Mouse (Mus musculus) midbrain, embryonic 12.5 days (tissue): ENCODE data around the gene Prpsap1. TPM values are rescaled to one million over a fixed set of nuclear protein-coding genes. Genes with fewer than 3 reads are reported as not detected.

Source experiments
- ATAC-seq: fragments of 200-750 bp; cut with Nextera tagmentation; 2 replicates; pipeline ENCODE4 v1.8.0; 2017; ENCODE audit warnings: low read depth, moderate TSS enrichment, moderate library complexity; ENCODE audit not compliant: low FRiP score
- H3K27ac ChIP-seq: fragments of 300-500 bp; sonication (generic); replicated peaks from 2 replicates; pipeline ENCODE4 v1.5.1; 2016; ENCODE audit warnings: mild to moderate bottlenecking
- H3K27me3 ChIP-seq: fragments of 300-500 bp; sonication (generic); 2 replicates; pipeline ENCODE4 v1.6.1; 2016; ENCODE audit warnings: mild to moderate bottlenecking
- H3K36me3 ChIP-seq: fragments of 300-500 bp; sonication (generic); 2 replicates; pipeline ENCODE4 v1.6.1; 2016
- H3K4me1 ChIP-seq: fragments of 300-500 bp; sonication (generic); 2 replicates; pipeline ENCODE4 v1.6.1; 2016
- H3K4me2 ChIP-seq: fragments of 300-500 bp; sonication (generic); replicated peaks from 2 replicates; pipeline ENCODE4 v1.6.1; 2016; ENCODE audit warnings: mild to moderate bottlenecking, moderate library complexity
- H3K4me3 ChIP-seq: fragments of 300-500 bp; sonication (generic); 2 replicates; pipeline ENCODE4 v1.5.1; 2016; ENCODE audit warnings: mild to moderate bottlenecking
- H3K9ac ChIP-seq: fragments of 300-500 bp; sonication (generic); replicated peaks from 2 replicates; pipeline ENCODE4 v1.6.1; 2016; ENCODE audit warnings: mild to moderate bottlenecking, moderate library complexity
- H3K9me3 ChIP-seq: fragments of 300-500 bp; sonication (generic); 2 replicates; pipeline ENCODE4 v1.6.1; 2016; ENCODE audit warnings: mild to moderate bottlenecking
- WGBS: fragments of 180-500 bp; shearing (Covaris S2); methylation state at CpG from one replicate; pipeline ENCODE4 v1.1.7; 2016; 5-methylcytosine and 5-hydroxymethylcytosine counted together
- polyA plus RNA-seq: library from polyadenylated mRNA; unstranded; fragments of >200 nt; fragmentation: Nextera tagmentation; extraction: Ambion mirVana; gene quantifications from 2 replicates; pipeline ENCODE4 v1.2.1, GENCODE M21; 2016

Prpsap1 gene
- polyA plus RNA-seq, 1 experiment from 2014 or later, result 183 TPM

DNA sequence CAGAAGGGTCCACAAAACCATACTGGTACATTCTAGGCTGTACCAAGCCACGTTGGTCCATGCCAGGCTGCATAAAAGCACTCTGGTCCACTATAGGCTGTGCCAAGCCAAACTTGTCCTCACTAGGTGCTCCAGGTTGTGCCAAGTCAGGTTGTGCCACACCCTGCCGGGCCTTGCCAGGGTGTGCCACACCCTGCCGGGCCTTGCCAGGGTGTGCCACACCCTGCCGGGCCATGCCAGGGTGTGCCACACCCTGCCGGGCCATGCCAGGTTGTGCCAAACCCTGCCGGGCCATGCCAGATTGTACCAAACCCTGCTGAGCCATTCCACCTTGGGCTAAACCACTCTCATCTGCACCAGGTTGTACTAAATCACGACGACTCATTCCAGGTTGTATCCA lies 37.8 kb downstream of the Prpsap1 start:
- no peak overlapping the region for H3K4me3 ChIP-seq
- no peak overlapping the region for H3K4me2 ChIP-seq
- H3K27me3 ChIP-seq, result 0 out of 2 replicates have a peak, but pooled peaks cover 10% of the 10 kb centered on the region
- H3K4me1 ChIP-seq, result no peaks in the 10 kb centered on the region
- no peak overlapping the region for H3K9ac ChIP-seq
- H3K27ac ChIP-seq, result no peak overlapping the region
- no peaks in the 10 kb centered on the region for H3K36me3 ChIP-seq
- no peak for ATAC-seq
- no peaks in the 10 kb centered on the region for H3K9me3 ChIP-seq
- WGBS, result 85% methylated on average over 8 of the region's 8 CpGs

- no peak overlapping the region for H3K4me3 ChIP-seq
- H3K27ac ChIP-seq, result no peak overlapping the region
- H3K9ac ChIP-seq, result no peak overlapping the region
- H3K4me2 ChIP-seq, result no peak overlapping the region
- no peaks in the 10 kb centered on the region for H3K36me3 ChIP-seq
- H3K4me1 ChIP-seq, result no peaks in the 10 kb centered on the region
- WGBS, result 90% methylated on average over 10 of the region's 10 CpGs
- ATAC-seq, result no peak
- 0 out of 2 replicates have a peak, but pooled peaks cover 12% of the 10 kb centered on the region for H3K27me3 ChIP-seq
- H3K9me3 ChIP-seq, result no peaks in the 10 kb centered on the region
Measured at GRCm38 (mm10) chr11:116453889-116454288, 40.1 kb downstream of the Prpsap1 start.

- no peak for ATAC-seq
- Histone ChIP-seq H3K4me3 (no peak overlapping the region), H3K36me3 (no peaks in the 10 kb centered on the region), H3K4me2 (no peak overlapping the region), H3K27ac (no peak overlapping the region), H3K27me3 (peaks cover 29% of the 10 kb centered on the region), H3K9me3 (no peaks in the 10 kb centered on the region), H3K9ac (no peak overlapping the region), H3K4me1 (peaks cover 6% of the 10 kb centered on the region)
- WGBS, result 95% methylated on average over 3 of the region's 3 CpGs
Measured at GRCm38 (mm10) chr11:116449341-116449740, 44.7 kb downstream of the Prpsap1 start.

GRCm38 (mm10) chr11:116447822-116448221 lies 46.2 kb downstream of the Prpsap1 start:
- WGBS, result 72% methylated on average over 5 of the region's 5 CpGs
- Histone ChIP-seq H3K4me3 (no peak overlapping the region), H3K4me2 (no peak overlapping the region), H3K36me3 (no peaks in the 10 kb centered on the region), H3K27me3 (peaks cover 29% of the 10 kb centered on the region), H3K4me1 (peaks cover 6% of the 10 kb centered on the region), H3K9me3 (no peaks in the 10 kb centered on the region), H3K9ac (no peak overlapping the region), H3K27ac (no peak overlapping the region)
- no peak for ATAC-seq

DNA sequence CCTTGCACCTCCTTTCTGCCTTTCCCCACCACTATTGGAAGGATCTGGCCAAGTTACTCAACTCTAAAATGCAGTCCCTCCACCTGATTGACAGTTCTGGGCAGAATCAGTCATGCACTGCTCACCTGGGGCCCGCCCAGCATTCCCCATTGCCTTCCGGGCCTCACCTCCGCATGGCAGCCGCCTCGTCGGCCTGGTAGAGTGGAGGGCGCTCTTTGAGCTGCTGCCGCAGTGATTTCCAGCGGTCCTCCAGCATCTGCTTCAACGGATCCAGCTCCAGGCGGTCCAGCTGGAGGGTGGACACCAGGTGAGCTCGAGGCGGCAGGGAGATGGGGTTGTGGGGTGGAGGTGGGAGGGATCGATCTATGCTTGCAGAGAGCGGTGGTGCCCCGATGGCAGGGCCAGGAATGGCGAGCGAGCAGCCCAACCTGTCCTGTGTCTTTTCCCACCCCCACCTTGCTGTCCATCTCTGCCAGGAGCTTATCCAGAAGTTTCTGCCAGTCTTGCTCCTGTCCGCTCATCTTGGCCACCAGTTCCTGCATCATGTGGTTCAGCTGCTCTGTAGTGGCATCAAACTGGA lies 47.6 kb downstream of the Prpsap1 start:
- no peak overlapping the region for H3K9ac ChIP-seq
- H3K27me3 ChIP-seq, result peaks cover 29% of the 10 kb centered on the region
- no peak overlapping the region for H3K4me2 ChIP-seq
- no peak overlapping the region for H3K27ac ChIP-seq
- 13% methylated on average over 19 of the region's 19 CpGs for WGBS
- H3K9me3 ChIP-seq, result no peaks in the 10 kb centered on the region
- no peak overlapping the region for H3K4me3 ChIP-seq
- H3K4me1 ChIP-seq, result peaks cover 9% of the 10 kb centered on the region
- ATAC-seq, result no peak
- H3K36me3 ChIP-seq, result no peaks in the 10 kb centered on the region

GRCm38 (mm10) chr11:116445596-116446307 lies 48.2 kb downstream of the Prpsap1 start:
- H3K27me3 ChIP-seq, result peaks cover 29% of the 10 kb centered on the region
- H3K27ac ChIP-seq, result no peak overlapping the region
- 32% methylated on average over 16 of the region's 16 CpGs for WGBS
- H3K4me3 ChIP-seq, result no peak overlapping the region
- H3K36me3 ChIP-seq, result no peaks in the 10 kb centered on the region
- H3K9me3 ChIP-seq, result no peaks in the 10 kb centered on the region
- ATAC-seq, result peak; percentile 48; the same call in 1 of the 2 replicates
- H3K9ac ChIP-seq, result 0 out of 2 replicates have a peak overlapping the region, but pooled peaks have one; percentile 4
- H3K4me1 ChIP-seq, result peaks cover 9% of the 10 kb centered on the region
- H3K4me2 ChIP-seq, result no peak overlapping the region

GRCm38 (mm10) chr11:116443935-116444334 lies 50.1 kb downstream of the Prpsap1 start:
- H3K9ac ChIP-seq, result no peak overlapping the region
- H3K27me3 ChIP-seq, result peaks cover 27% of the 10 kb centered on the region
- peaks cover 9% of the 10 kb centered on the region for H3K36me3 ChIP-seq
- H3K4me1 ChIP-seq, result peaks cover 9% of the 10 kb centered on the region
- H3K4me2 ChIP-seq, result no peak overlapping the region
- 89% methylated on average over 6 of the region's 6 CpGs for WGBS
- no peaks in the 10 kb centered on the region for H3K9me3 ChIP-seq
- no peak for ATAC-seq
- no peak overlapping the region for H3K4me3 ChIP-seq
- H3K27ac ChIP-seq, result no peak overlapping the region; the same call in 1 of the 2 replicates

DNA sequence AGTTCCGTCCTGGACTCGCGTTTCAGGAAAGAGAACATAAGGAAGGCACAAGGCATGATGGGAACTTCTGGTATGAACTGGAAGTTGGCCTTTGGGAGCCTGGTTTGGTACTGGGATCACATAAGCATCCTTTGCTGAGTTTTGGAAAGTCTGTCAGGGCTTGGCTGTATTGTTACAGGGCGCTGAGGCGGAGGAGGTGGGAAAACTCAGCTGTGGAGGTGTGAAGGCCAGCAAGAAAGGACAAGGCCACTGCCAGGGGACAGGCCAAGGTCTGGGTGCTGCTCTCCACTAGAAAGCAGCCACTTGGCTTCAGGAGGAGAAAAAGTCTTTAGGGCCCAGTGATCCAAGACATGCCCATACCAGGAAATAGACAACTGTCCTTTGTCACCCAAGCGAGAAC lies 50.7 kb downstream of the Prpsap1 start:
- 86% methylated on average over 6 of the region's 6 CpGs for WGBS

DNA sequence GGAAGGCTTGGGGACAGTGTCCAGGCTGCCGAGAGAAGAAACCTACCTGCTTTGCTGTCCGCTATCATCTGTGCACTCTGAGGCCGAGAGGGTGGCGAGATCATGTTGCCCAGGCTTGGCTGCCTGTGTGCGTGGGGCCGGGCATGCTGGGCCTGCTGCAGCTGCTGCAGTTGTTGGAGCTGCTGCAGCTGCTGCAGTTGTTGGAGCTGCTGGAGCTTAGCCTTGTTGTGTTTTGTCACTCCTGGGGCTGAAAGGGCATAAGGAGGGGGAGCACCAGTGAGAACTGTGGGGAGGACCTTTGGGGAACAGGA lies 51.2 kb downstream of the Prpsap1 start:
- H3K4me1 ChIP-seq, result peaks cover 9% of the 10 kb centered on the region
- peaks cover 11% of the 10 kb centered on the region for H3K36me3 ChIP-seq
- no peaks in the 10 kb centered on the region for H3K9me3 ChIP-seq
- H3K27ac ChIP-seq, result peak overlapping the region; percentile 25; the same call in 1 of the 2 replicates
- WGBS, result 81% methylated on average over 6 of the region's 6 CpGs
- ATAC-seq, result no peak
- H3K9ac ChIP-seq, result no peak overlapping the region
- H3K4me2 ChIP-seq, result no peak overlapping the region
- H3K4me3 ChIP-seq, result no peak overlapping the region
- H3K27me3 ChIP-seq, result peaks cover 17% of the 10 kb centered on the region

More for the DNA sequence above, 50.7 kb downstream of the Prpsap1 start:
- peaks cover 10% of the 10 kb centered on the region for H3K36me3 ChIP-seq
- ATAC-seq, result no peak
- H3K4me1 ChIP-seq, result peaks cover 9% of the 10 kb centered on the region
- no peak overlapping the region for H3K4me2 ChIP-seq
- peaks cover 22% of the 10 kb centered on the region for H3K27me3 ChIP-seq
- no peak overlapping the region for H3K4me3 ChIP-seq
- H3K27ac ChIP-seq, result 0 out of 2 replicates have a peak overlapping the region, but pooled peaks have one; percentile 25
- no peaks in the 10 kb centered on the region for H3K9me3 ChIP-seq
- no peak overlapping the region for H3K9ac ChIP-seq

DNA sequence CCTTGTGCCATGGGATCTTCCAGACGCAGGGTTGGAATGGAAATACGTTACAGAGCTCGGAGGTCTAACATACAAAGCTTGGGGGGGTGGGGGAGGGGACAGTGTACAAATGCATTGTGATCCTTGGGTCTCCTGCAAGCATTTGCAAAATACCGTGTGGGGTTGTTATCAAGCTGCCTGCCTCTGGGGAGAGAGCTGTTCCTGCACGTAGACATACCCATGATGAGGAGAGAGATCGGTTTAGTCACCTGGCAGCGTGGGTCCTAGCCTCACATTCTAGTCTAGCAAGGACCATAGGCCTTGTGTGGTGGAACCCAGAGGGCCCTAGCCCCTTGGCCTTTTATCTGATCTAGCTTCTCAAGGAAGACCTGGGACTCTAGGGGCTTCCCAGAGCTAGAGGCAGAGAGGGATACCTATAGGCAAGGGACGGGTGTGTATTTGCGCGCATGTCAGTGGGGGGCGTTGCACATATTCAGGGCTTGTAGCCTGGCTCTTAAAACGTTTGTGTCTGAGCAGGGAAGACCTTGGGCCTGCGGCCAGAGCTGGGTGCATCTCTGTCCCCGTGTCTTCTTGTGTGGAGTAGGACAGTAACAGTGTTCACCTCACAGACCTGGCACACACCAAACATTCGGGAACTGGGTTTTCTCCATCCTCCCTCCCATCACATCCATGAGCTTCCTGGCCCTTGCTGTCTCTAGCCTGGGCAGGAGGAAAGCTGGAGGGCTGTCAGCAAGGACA lies 51.7 kb downstream of the Prpsap1 start:
- H3K9me3 ChIP-seq, result no peaks in the 10 kb centered on the region
- WGBS, result 80% methylated on average over 15 of the region's 15 CpGs
- H3K36me3 ChIP-seq, result peaks cover 16% of the 10 kb centered on the region
- H3K4me2 ChIP-seq, result no peak overlapping the region
- peaks cover 12% of the 10 kb centered on the region for H3K27me3 ChIP-seq
- no peak overlapping the region for H3K27ac ChIP-seq
- H3K4me3 ChIP-seq, result no peak overlapping the region
- no peak overlapping the region for H3K9ac ChIP-seq
- H3K4me1 ChIP-seq, result peaks cover 14% of the 10 kb centered on the region
- no peak for ATAC-seq

GRCm38 (mm10) chr11:116440408-116441068 lies 53.5 kb downstream of the Prpsap1 start:
- Histone ChIP-seq H3K4me3 (no peak overlapping the region), H3K4me2 (no peak overlapping the region), H3K9ac (no peak overlapping the region), H3K4me1 (peaks cover 24% of the 10 kb centered on the region), H3K27ac (peak overlapping the region; percentile 30; the same call in 1 of the 2 replicates), H3K36me3 (peaks cover 32% of the 10 kb centered on the region), H3K9me3 (no peaks in the 10 kb centered on the region), H3K27me3 (no peaks in the 10 kb centered on the region)
- WGBS, result 86% methylated on average over 7 of the region's 7 CpGs
- ATAC-seq, result no peak
